Mouse (Mus musculus) layer of hippocampus, adult 8-10 months (tissue): ENCODE measurements around the gene Ndn. TPM values are rescaled to one million over a fixed set of nuclear protein-coding genes. Genes with fewer than 3 reads are reported as not detected.

Source experiments
- DNase-seq, 2 experiments: peaks; one replicate each; pipeline ENCODE4 v3.0.0; 2022; ENCODE audit warnings: low spot score in 2 of 2
- total RNA-seq, 4 experiments: library from RNA; stranded (reverse); gene quantifications; 2 replicates each; pipeline ENCODE4 v1.2.4; 2022

The Ndn gene
- total RNA-seq = 100 to 1,000 TPM; 112 to 121 (median 120) TPM

GRCm38 (mm10) chr7:62346269-62346668 is at the start of gene Ndn:
TSS of gene Ndn (plus strand) at chr7:62346569.
- DNase-seq = no peak

- no peak for DNase-seq
Observed at GRCm38 (mm10) chr7:62302451-62302850, 43.9 kb upstream of the Ndn start.

GRCm38 (mm10) chr7:62306896-62307614 is 39.3 kb upstream of the Ndn start:
- no peak for DNase-seq

GRCm38 (mm10) chr7:62316793-62317192 is 29.6 kb upstream of the Ndn start:
- DNase-seq = no peak

- DNase-seq = no peak
Observed at GRCm38 (mm10) chr7:62345411-62345810, 958 bp upstream of the Ndn start.

- DNase-seq = peak; percentile 57 to 74
Observed at GRCm38 (mm10) chr7:62348106-62348803, 1.9 kb downstream of the Ndn start.

GRCm38 (mm10) chr7:62348804-62349190 is 2.4 kb downstream of the Ndn start:
- DNase-seq = peak; percentile 2 to 4

- DNase-seq = peak in 1 of 2 experiments; percentile 3
Observed at GRCm38 (mm10) chr7:62351266-62351665, 4.9 kb downstream of the Ndn start.

- no peak for DNase-seq
Observed at GRCm38 (mm10) chr7:62365039-62365636, 18.8 kb downstream of the Ndn start.

- no peak for DNase-seq
Observed at GRCm38 (mm10) chr7:62366730-62367129, 20.4 kb downstream of the Ndn start.

- no peak for DNase-seq
Observed at GRCm38 (mm10) chr7:62375658-62376057, 29.3 kb downstream of the Ndn start.

- no peak for DNase-seq
Observed at GRCm38 (mm10) chr7:62376510-62377304, 30.3 kb downstream of the Ndn start, which contains the start of gene Magel2. TSS of gene Magel2 (plus strand) at chr7:62377010.

- no peak for DNase-seq
Observed at GRCm38 (mm10) chr7:62377313-62377712, 30.9 kb downstream of the Ndn start.

GRCm38 (mm10) chr7:62378529-62378928 is 32.2 kb downstream of the Ndn start:
- DNase-seq = no peak

GRCm38 (mm10) chr7:62382391-62382790 is 36.0 kb downstream of the Ndn start:
- DNase-seq = peak in 1 of 2 experiments; percentile 24

GRCm38 (mm10) chr7:62388291-62388690 is 41.9 kb downstream of the Ndn start:
- no peak for DNase-seq

GRCm38 (mm10) chr7:62392202-62392601 is 45.8 kb downstream of the Ndn start:
- DNase-seq = no peak
